Mouse (Mus musculus): ENCODE measurements at regions not wholly inside any gene's neighbourhood (a gene's known extent, or its start where the extent isn't known, plus 50 kb on each side); places are given as distances from the start of the nearest gene placed in this dataset.

GRCm38 (mm10) chr7:55519579-55519978 lies 248.4 kb upstream of the Siglech start:
- DNase-seq (ENCODE audit: low spot score) = peak; percentile 6
- WGBS = 58% methylated on average over 3 of the region's 3 CpGs
- H3K9me3 ChIP-seq (ENCODE audit: low read length) = no peaks in the 10 kb centered on the region
- no peaks in the 10 kb centered on the region for H3K4me1 ChIP-seq (ENCODE audit: insufficient read depth, low read depth, low read length)
- ATAC-seq = no peak
- H3K4me3 ChIP-seq (ENCODE audit: low read depth, low read length) = no peak overlapping the region
- no peak overlapping the region for H3K9ac ChIP-seq (replicated peaks; ENCODE audit: low read depth)
- no peak overlapping the region for H3K27ac ChIP-seq (ENCODE audit: low read length)
- TF ChIP-seq CTCF (IDR thresholded peaks at IDR 0.05) = no peak
- no peak for TF ChIP-seq EP300 (IDR thresholded peaks at IDR 0.05)
- no peaks in the 10 kb centered on the region for H3K36me3 ChIP-seq (ENCODE audit: insufficient read depth, low read length)
- no peaks in the 10 kb centered on the region for H3K27me3 ChIP-seq (replicated peaks; ENCODE audit: insufficient read depth, low read length)
- no peak overlapping the region for H3K4me2 ChIP-seq (replicated peaks; ENCODE audit: low read depth, low read length)

- no peaks in the 10 kb centered on the region for H3K4me1 ChIP-seq (ENCODE audit: insufficient read depth, low read depth, low read length)
- no peaks in the 10 kb centered on the region for H3K36me3 ChIP-seq (ENCODE audit: insufficient read depth, low read length)
- ATAC-seq = no peak
- no peaks in the 10 kb centered on the region for H3K9me3 ChIP-seq (ENCODE audit: low read length)
- DNase-seq (ENCODE audit: low spot score) = no peak
- no peak for TF ChIP-seq EP300 (IDR thresholded peaks at IDR 0.05)
- TF ChIP-seq CTCF (IDR thresholded peaks at IDR 0.05) = no peak
- H3K27ac ChIP-seq (ENCODE audit: low read length) = no peak overlapping the region
- 81% methylated on average over 4 of the region's 4 CpGs for WGBS
- H3K4me3 ChIP-seq (ENCODE audit: low read depth, low read length) = no peak overlapping the region
- H3K9ac ChIP-seq (replicated peaks; ENCODE audit: low read depth) = no peak overlapping the region
- H3K4me2 ChIP-seq (replicated peaks; ENCODE audit: low read depth, low read length) = no peak overlapping the region
- no peaks in the 10 kb centered on the region for H3K27me3 ChIP-seq (replicated peaks; ENCODE audit: insufficient read depth, low read length)
Observed at GRCm38 (mm10) chr7:55539827-55540320, 228.1 kb upstream of the Siglech start.

- no peak for ATAC-seq
- 69% methylated on average over 3 of the region's 3 CpGs for WGBS
- H3K4me3 ChIP-seq (ENCODE audit: low read depth, low read length) = no peak overlapping the region
- H3K4me2 ChIP-seq (replicated peaks; ENCODE audit: low read depth, low read length) = no peak overlapping the region
- no peaks in the 10 kb centered on the region for H3K4me1 ChIP-seq (ENCODE audit: insufficient read depth, low read depth, low read length)
- no peak overlapping the region for H3K27ac ChIP-seq (ENCODE audit: low read length)
- no peak overlapping the region for H3K9ac ChIP-seq (replicated peaks; ENCODE audit: low read depth)
- TF ChIP-seq EP300 (IDR thresholded peaks at IDR 0.05) = no peak
- no peak for TF ChIP-seq CTCF (IDR thresholded peaks at IDR 0.05)
- H3K27me3 ChIP-seq (replicated peaks; ENCODE audit: insufficient read depth, low read length) = no peaks in the 10 kb centered on the region
- H3K36me3 ChIP-seq (ENCODE audit: insufficient read depth, low read length) = no peaks in the 10 kb centered on the region
- no peaks in the 10 kb centered on the region for H3K9me3 ChIP-seq (ENCODE audit: low read length)
- no peak for DNase-seq (ENCODE audit: low spot score)
Observed at GRCm38 (mm10) chr7:55549211-55549610, 218.8 kb upstream of the Siglech start.

GRCm38 (mm10) chr7:55573339-55573738 lies 194.6 kb upstream of the Siglech start:
- Histone ChIP-seq H3K36me3 (ENCODE audit: insufficient read depth, low read length) (no peaks in the 10 kb centered on the region), H3K4me3 (ENCODE audit: low read depth, low read length) (no peak overlapping the region), H3K4me2 (replicated peaks; ENCODE audit: low read depth, low read length) (no peak overlapping the region), H3K9me3 (ENCODE audit: low read length) (no peaks in the 10 kb centered on the region), H3K4me1 (ENCODE audit: insufficient read depth, low read depth, low read length) (no peaks in the 10 kb centered on the region), H3K27me3 (replicated peaks; ENCODE audit: insufficient read depth, low read length) (no peaks in the 10 kb centered on the region), H3K9ac (replicated peaks; ENCODE audit: low read depth) (no peak overlapping the region), H3K27ac (ENCODE audit: low read length) (no peak overlapping the region)
- TF ChIP-seq EP300 (IDR thresholded peaks at IDR 0.05) (no peak), CTCF (IDR thresholded peaks at IDR 0.05) (no peak)
- DNase-seq (ENCODE audit: low spot score) (no peak), ATAC-seq (no peak)
- 80% methylated on average over 7 of the region's 7 CpGs for WGBS

- Histone ChIP-seq H3K27me3 (replicated peaks; ENCODE audit: insufficient read depth, low read length) (no peaks in the 10 kb centered on the region), H3K4me3 (ENCODE audit: low read depth, low read length) (no peak overlapping the region), H3K36me3 (ENCODE audit: insufficient read depth, low read length) (no peaks in the 10 kb centered on the region), H3K9me3 (ENCODE audit: low read length) (no peaks in the 10 kb centered on the region), H3K27ac (ENCODE audit: low read length) (no peak overlapping the region), H3K4me2 (replicated peaks; ENCODE audit: low read depth, low read length) (no peak overlapping the region), H3K9ac (replicated peaks; ENCODE audit: low read depth) (no peak overlapping the region), H3K4me1 (ENCODE audit: insufficient read depth, low read depth, low read length) (no peaks in the 10 kb centered on the region)
- WGBS = 83% methylated on average over 2 of the region's 2 CpGs
- TF ChIP-seq EP300 (IDR thresholded peaks at IDR 0.05) (no peak), CTCF (IDR thresholded peaks at IDR 0.05) (no peak)
- DNase-seq (ENCODE audit: low spot score) = no peak
- no peak for ATAC-seq
Observed at GRCm38 (mm10) chr7:55581034-55581926, 186.7 kb upstream of the Siglech start.
